Mouse (Mus musculus): Measurements from ENCODE around the gene Cpvl. TPM values are rescaled to one million over a fixed set of nuclear protein-coding genes. Genes with fewer than 3 reads are reported as not detected.

The Cpvl gene
- not detected for polyA plus RNA-seq (2014; fragmentation: Illumina TruSeq; extraction: RNeasy Lipid Tissue Mini Kit (QIAGEN cat#74804))

GRCm38 (mm10) chr6:53978571-53978970, at the start of gene Cpvl:
Cpvl (minus strand) TSS chr6:53978671.

Other genes with a start within 250 kb of the Cpvl start
- 32.4 TPM for gene Tril, start 157.8 kb downstream of the Cpvl start, polyA plus RNA-seq (2014; fragmentation: Illumina TruSeq; extraction: RNeasy Lipid Tissue Mini Kit (QIAGEN cat#74804))
- gene Chn2, start 60.9 kb upstream of the Cpvl start, polyA plus RNA-seq (2014; fragmentation: Illumina TruSeq; extraction: RNeasy Lipid Tissue Mini Kit (QIAGEN cat#74804)), result 19.4 TPM